Mouse (Mus musculus): Measurements from ENCODE around the gene Rtel1. TPM values are rescaled to one million over a fixed set of nuclear protein-coding genes. Genes with fewer than 3 reads are reported as not detected.

The Rtel1 gene
- 18.5 and 21.3 TPM in 2 replicates for polyA plus RNA-seq (2012)

DNA sequence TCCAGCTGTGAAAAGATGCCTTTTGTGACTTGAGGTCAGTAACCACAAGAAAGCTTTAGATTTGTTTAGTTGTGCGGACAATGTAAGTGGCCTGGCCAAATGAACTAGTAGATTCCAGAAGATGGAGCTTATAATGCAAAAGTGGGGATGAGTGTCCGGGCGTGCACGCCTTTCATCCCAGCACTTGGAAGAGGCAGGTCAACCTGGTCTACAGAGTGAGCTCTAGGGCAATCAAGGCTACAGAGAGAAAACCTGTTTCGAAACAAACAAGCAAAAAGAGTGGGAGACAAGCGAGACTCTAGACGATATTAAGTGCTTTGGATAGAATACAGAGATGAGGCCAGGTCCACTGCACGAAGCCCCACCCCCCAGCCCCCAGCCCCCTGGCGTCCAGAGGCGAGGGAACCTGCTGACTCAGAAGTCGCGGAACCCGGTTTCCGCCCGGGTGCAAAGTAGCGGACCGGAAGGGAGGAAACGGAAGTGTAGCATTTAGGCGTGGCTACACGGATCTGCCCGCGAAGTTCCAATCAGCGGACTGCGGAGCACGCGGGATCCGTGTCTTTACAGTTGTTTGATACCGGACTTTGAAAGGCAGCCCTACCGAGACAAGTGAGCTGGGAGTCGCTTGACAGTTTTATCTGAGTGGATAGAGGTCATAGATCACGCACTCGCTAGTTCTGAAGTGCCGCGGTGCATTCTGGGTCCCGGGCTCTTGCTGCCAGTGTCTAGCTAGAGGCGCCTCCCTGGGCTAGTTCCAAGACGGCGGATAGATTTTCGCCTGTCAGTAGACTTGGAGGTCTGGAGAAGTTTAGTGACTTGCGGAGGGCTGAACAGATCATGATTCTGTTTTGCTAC is at the start of gene Rtel1:
Rtel1 (plus strand) TSS at position 492 of the 855 bp plus-strand sequence.

DNA sequence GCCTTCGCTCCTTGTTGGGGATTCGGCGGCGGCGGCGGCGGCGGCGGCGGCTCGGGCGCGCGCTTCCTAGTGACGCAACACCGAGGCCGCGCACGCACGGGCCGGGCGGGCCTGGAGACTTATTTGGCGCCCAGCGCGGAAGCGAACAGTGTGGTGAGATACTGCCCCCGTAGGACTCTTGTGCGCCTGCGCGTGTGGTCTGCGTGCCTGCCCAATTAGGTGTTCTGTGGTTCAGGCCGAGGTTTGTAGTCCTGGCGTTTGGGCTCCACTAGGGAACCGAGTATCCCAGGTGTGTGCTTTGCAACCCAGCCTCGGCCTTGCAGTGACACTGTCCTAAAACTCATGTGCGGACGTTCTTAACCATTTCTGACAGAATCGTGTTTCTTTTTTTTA is 31.6 kb upstream of the Rtel1 start, which contains the start of gene Gmeb2:
Gmeb2 (minus strand) TSS at position 78 of the 393 bp plus-strand sequence.

DNA sequence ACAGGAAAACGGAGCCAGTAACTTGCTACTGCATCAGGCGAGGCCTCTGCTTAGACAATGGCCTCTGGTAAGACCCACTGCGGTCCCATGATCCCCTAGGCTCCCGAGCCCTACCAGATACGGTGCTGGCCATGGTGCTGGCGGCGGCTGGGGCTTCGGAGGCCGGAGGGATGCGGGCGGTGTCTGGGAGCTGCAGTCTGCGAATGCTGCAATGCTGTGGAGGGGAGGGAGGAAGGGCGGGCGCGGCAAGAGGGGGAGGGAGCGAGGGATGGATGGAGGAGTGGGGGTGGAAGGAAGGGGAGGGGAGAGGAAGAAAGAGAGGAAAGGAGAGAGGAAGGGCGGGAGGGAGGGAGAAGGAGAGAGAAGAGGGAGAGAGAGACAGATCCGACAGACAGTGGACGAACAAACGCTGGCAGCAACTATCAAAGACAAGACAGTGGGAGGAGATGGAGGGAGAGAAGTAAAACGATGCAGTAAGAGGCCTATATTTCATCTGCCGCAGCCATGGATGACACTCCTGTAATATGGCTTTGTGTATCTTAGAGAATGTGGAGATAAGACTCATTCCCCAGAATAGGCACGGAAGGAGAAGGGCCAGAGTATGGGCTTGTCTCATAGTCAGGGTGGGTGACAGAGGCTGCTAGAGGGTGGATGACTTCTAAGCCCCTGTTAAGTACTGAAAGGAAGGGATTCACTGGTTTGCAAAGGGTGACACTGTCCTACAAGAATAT is 5.3 kb upstream of the Rtel1 start, which contains the start of gene Stmn3:
Stmn3 (minus strand) TSS at position 421 of the 731 bp plus-strand sequence.

DNA sequence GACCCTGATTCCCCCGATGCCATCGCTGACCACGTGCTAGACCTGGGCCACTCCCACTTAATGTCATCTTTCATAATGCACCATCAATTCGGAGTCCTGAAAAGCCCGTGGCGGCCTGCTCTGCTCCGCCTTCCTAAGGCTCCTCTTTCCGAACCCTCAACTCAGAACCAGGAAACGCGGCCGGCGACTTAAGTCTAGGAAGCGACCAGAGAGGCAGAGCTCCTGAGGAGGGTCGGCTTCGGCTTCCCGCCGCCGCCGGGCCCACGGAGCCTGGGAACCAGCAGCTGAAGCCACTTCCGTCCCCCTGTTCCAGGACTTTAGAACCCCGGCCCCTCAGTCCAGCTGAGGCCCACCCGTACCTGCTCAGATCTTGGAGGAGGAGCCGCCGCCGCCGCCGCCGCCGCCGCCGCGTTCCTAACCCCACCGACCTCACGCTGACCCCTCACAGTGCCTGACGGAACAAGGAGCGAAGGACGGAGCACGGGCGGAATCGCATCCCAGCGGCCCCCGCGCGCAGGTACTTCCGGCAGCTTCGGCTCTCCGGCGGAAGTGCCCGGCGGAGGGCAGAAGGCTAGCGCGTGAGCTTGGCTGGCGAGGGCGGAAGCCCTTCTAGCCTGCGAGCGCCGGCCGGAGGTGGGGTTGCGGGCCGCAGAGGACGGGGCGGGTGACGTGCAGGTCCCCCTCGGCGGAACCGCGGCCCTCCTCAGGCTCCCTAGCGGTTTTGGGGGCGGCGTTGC is 45.5 kb downstream of the Rtel1 start, which contains the start of the genes Zgpat and Arfrp1:
Zgpat (plus strand) TSS at position 69 of the 737 bp plus-strand sequence.
Arfrp1 (minus strand) TSS at position 545 of the 737 bp plus-strand sequence.

DNA sequence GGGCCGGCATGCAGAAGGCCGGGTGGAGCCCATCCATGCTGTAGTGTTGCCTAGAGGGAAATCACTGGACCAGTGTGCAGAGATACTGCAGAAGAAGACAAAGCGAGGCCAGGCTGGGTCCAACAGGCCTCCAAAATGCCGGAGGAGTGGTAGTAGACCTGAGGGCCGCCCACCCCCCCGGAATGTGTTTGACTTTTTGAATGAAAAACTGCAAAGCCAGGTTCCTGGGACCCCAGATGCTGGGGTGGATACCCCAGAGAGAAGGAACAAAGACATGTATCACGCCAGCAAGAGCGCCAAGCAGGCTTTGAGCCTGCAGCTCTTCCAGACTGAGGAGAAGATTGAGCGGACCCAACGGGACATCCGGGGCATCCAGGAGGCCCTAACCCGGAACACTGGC is 60.2 kb downstream of the Rtel1 start, which contains the start of gene Lime1:
Lime1 (plus strand) TSS at position 301 of the 400 bp plus-strand sequence.

Other genes with a start within 250 kb of the Rtel1 start
- 0.02 TPM in 1 of 2 replicates, not detected in the other for gene Kcnq2, start 184.4 kb upstream of the Rtel1 start, polyA plus RNA-seq (2012)
- gene Eef1a2, start 162.7 kb upstream of the Rtel1 start, polyA plus RNA-seq (2012), result not detected in 2 replicates
- gene Ppdpf, start 132.5 kb upstream of the Rtel1 start, polyA plus RNA-seq (2012), result 186 and 195 TPM in 2 replicates
- gene Ptk6, start 117.0 kb upstream of the Rtel1 start, polyA plus RNA-seq (2012), result not detected in 2 replicates
- gene Srms, start 106.6 kb upstream of the Rtel1 start, polyA plus RNA-seq (2012), result 0.09 TPM in 1 of 2 replicates, not detected in the other
- gene Fndc11, start 99.7 kb upstream of the Rtel1 start, polyA plus RNA-seq (2012), result 0.21 TPM in 1 of 2 replicates, not detected in the other
- 8.9 and 9.5 TPM in 2 replicates for gene Helz2, start 77.7 kb upstream of the Rtel1 start, polyA plus RNA-seq (2012)
- gene Gmeb2, start 31.7 kb upstream of the Rtel1 start, polyA plus RNA-seq (2012), result 10.7 and 12.8 TPM in 2 replicates
- not detected in 2 replicates for gene Stmn3, start 5.2 kb upstream of the Rtel1 start, polyA plus RNA-seq (2012)
- gene Zgpat, start 45.2 kb downstream of the Rtel1 start, polyA plus RNA-seq (2012), result 32.0 and 40.5 TPM in 2 replicates
- 16.0 and 20.7 TPM in 2 replicates for gene Arfrp1, start 45.7 kb downstream of the Rtel1 start, polyA plus RNA-seq (2012)
- gene Lime1, start 60.3 kb downstream of the Rtel1 start, polyA plus RNA-seq (2012), result 48.6 and 51.5 TPM in 2 replicates
- 1.3 and 2.0 TPM in 2 replicates for gene Zbtb46, start 139.7 kb downstream of the Rtel1 start, polyA plus RNA-seq (2012)
- 0.03 and 0.05 TPM in 2 replicates for gene Abhd16b, start 173.5 kb downstream of the Rtel1 start, polyA plus RNA-seq (2012)
- gene Tpd52l2, start 177.4 kb downstream of the Rtel1 start, polyA plus RNA-seq (2012), result 51.1 and 51.3 TPM in 2 replicates
- 27.2 and 29.7 TPM in 2 replicates for gene Dnajc5, start 200.7 kb downstream of the Rtel1 start, polyA plus RNA-seq (2012)

All from megakaryocyte-erythroid progenitor cell, adult 5 weeks (primary cell).